Mouse (Mus musculus) MEL (cell line): ENCODE measurements around the gene Ywhah.

Source experiments
- CTCF ChIP-seq, 3 experiments: IDR thresholded peaks in 2 of 3; conservative IDR thresholded peaks in 1 of 3; 2 replicates each; pipeline ENCODE4 v1.5.1; 2011 to 2012; ENCODE audit warnings: low read length in 3 of 3, low read depth in 2 of 3, mild to moderate bottlenecking in 2 of 3, improper control_type of control experiment in 1 of 3, inconsistent platforms in 1 of 3, mixed read lengths in 1 of 3, moderate library complexity in 1 of 3; ENCODE audit not compliant: control insufficient read depth in 1 of 3, insufficient read depth in 1 of 3, poor library complexity in 1 of 3, severe bottlenecking in 1 of 3
- E2F4 ChIP-seq: IDR thresholded peaks from 2 replicates; pipeline ENCODE4 v1.6.1; 2011; ENCODE audit warnings: low read depth, low read length, improper control_type of control experiment, borderline replicate concordance
- EP300 ChIP-seq, 2 experiments: IDR thresholded peaks; 2 replicates each; pipeline ENCODE4 v1.6.1; 2011; ENCODE audit warnings: improper control_type of control experiment in 2 of 2, low read length in 2 of 2, low read depth in 1 of 2, mild to moderate bottlenecking in 1 of 2
- MAX ChIP-seq: IDR thresholded peaks from 2 replicates; pipeline ENCODE4 v1.6.1; 2011; ENCODE audit warnings: low read length, improper control_type of control experiment
- NELFE ChIP-seq: IDR thresholded peaks from 2 replicates; pipeline ENCODE4 v1.6.1; 2011; ENCODE audit warnings: low read depth, low read length, improper control_type of control experiment
- POLR2A ChIP-seq, 2 experiments: IDR thresholded peaks; 2 replicates each; pipeline ENCODE4 v1.6.1; 2011 to 2012; ENCODE audit warnings: low read length in 2 of 2, mild to moderate bottlenecking in 2 of 2, control low read depth in 1 of 2, improper control_type of control experiment in 1 of 2, low read depth in 1 of 2, moderate library complexity in 1 of 2; ENCODE audit not compliant: control insufficient read depth in 1 of 2, insufficient read depth in 1 of 2, poor library complexity in 1 of 2
- RAD21 ChIP-seq: IDR thresholded peaks from 2 replicates; pipeline ENCODE4 v1.6.1; 2011; ENCODE audit warnings: mild to moderate bottlenecking, low read depth, low read length, improper control_type of control experiment
- RCOR1 ChIP-seq: IDR thresholded peaks from 2 replicates; pipeline ENCODE4 v1.6.1; 2012; ENCODE audit warnings: low read depth, mild to moderate bottlenecking, inconsistent platforms, low read length, improper control_type of control experiment
- SIN3A ChIP-seq: IDR thresholded peaks from 2 replicates; pipeline ENCODE4 v1.6.1; 2012; ENCODE audit warnings: low read length, improper control_type of control experiment, inconsistent platforms
- SMC3 ChIP-seq: IDR thresholded peaks from 2 replicates; pipeline ENCODE4 v1.6.1; 2011; ENCODE audit warnings: low read depth, low read length, improper control_type of control experiment
- TCF12 ChIP-seq: IDR thresholded peaks from 2 replicates; pipeline ENCODE4 v1.6.1; 2014; ENCODE audit warnings: low read depth, mild to moderate bottlenecking, inconsistent platforms, low read length, improper control_type of control experiment, moderate library complexity
- ZC3H11A ChIP-seq: IDR thresholded peaks from 2 replicates; pipeline ENCODE4 v1.6.1; 2012; ENCODE audit warnings: low read depth, mild to moderate bottlenecking, inconsistent platforms, low read length, improper control_type of control experiment
- ZKSCAN1 ChIP-seq: IDR thresholded peaks from 2 replicates; pipeline ENCODE4 v1.6.1; 2012; ENCODE audit warnings: low read depth, mild to moderate bottlenecking, inconsistent platforms, low read length, improper control_type of control experiment, moderate library complexity

- TF ChIP-seq NELFE (no peak), EP300 (IDR thresholded peaks at IDR 0.05; ENCODE audit: low read depth in 1 of 2, low read length in 2 of 2) (no peak), CTCF (IDR thresholded peaks at IDR 0.05 in 2 of 3, conservative IDR thresholded peaks at IDR 0.05 in 1 of 3; ENCODE audit: control insufficient read depth in 1 of 3, insufficient read depth in 1 of 3, low read depth in 2 of 3, low read length in 3 of 3, poor library complexity in 1 of 3, severe bottlenecking in 1 of 3) (no peak), TCF12 (no peak), RAD21 (no peak), MAX (no peak), RCOR1 (no peak), SIN3A (no peak), POLR2A (IDR thresholded peaks at IDR 0.05; ENCODE audit: control insufficient read depth in 1 of 2, insufficient read depth in 1 of 2, low read depth in 1 of 2, low read length in 2 of 2, poor library complexity in 1 of 2) (no peak), ZKSCAN1 (no peak), E2F4 (no peak), ZC3H11A (no peak), SMC3 (no peak)
These were observed 22.1 kb upstream of the Ywhah start for GRCm38 (mm10) chr5:32996560-32996959.
